Mouse (Mus musculus): ENCODE measurements around the gene Vars.
"Not testable (repeated sequence)": the region's sequence is repeated elsewhere in the genome, so short reads cannot be mapped to it uniquely, and the experiment has no call there.

The Vars gene

DNA sequence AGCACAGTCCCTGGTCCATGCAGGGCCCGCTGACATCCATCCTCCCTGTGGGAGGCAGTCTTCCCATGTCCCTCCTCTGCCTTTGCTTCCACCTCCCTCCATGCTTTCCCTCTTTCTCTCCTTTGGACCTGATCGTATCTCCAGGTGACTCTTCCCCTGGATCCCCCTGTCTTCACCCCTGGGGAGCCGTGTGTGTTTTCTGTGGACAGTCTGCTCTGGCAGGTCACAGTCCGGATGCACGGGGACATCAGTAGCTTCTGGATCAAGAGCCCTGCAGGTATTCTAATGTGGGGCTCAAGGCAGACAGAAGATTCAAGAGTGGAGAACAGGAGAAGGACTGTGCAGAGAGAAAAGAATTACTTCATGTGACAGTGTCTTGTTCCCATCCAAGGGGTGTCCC, 22.4 kb downstream of the Vars start:
- no peak for DNase-seq (ENCODE audit: low read depth, low spot score)

DNA sequence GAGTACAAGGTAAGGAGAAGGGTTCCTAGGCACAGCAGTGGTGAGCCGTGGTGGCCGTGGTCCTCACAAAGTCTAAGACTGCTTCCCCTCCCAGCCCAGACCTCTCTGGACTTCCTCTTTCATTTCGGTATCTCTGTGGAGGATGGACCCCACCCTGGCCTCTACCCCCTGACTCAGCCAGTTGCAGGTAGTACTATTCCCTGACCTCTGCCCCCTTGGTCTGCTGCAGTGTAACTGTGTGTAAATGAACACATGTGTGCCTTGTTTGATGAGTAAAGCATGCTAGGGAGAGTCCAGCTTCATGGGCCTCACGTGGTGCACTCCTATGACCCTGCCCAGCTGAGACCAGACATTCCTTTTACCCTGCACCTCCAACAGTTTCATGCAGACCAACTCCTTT, 23.0 kb downstream of the Vars start:
- no peak for DNase-seq (ENCODE audit: low read depth, low spot score)

DNA sequence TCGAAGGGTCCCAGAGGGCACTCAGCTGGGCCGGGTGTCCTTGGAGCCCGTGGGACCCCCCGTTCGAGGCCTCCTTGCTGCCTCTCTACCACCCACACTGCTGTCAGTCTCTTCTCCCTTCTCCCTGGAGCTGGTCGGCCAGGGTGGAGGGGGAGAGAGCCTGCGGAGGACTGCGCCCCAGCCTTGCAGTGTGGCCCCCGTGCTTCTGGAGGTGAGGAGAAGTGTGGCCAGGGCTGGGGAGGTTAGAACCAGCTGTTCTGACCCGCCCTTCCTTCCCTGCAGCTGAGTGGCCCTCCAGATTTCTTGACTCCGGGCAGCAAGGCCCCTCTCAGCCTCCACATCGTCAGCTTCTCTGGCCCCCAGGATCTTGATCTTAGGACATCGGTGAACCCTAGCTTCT, 23.5 kb downstream of the Vars start:
- DNase-seq (ENCODE audit: low read depth, low spot score) = no peak

DNA sequence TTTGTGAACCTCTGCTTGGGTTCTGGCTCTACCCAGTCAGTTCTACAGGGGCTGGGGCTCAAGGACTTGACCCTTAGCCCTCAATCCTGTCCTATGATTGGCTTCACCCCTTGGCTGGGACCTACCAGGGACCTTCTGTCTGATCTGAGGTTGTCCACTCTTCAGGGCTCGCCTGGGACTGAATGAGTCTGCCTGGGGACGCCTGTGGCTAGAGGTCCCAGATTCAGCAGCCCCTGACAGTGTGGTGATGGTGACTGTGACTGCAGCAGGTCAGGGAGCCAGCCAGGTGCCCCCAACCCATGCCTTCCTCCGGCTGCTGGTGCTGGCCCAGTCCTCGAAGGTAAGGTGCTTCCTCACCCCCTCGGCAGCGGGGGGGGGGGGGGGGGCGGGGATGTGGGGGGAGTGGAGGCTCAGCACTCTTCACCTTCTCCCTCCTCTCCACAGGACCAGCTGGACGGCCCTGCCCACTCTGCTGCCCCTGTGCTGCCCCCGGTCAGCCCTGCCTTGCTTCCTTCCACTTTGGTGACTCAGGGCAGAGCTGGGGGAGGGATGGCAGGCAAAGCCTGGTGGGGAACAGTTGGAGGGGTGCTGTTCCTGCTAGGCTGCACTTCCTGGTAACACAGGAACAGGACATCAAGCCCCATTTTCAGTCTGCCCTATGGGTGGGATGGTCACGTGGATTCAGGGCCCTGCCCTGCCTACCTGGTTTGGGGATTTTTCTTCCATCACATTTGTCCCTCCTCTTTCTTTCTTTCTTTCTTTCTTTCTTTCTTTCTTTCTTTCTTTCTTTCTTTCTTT, 24.1 kb downstream of the Vars start:
- DNase-seq (ENCODE audit: low read depth, low spot score) = no peak

- no peak for DNase-seq (ENCODE audit: low read depth, low spot score)
Observed at GRCm38 (mm10) chr17:35026206-35026605, 25.4 kb downstream of the Vars start.

DNA sequence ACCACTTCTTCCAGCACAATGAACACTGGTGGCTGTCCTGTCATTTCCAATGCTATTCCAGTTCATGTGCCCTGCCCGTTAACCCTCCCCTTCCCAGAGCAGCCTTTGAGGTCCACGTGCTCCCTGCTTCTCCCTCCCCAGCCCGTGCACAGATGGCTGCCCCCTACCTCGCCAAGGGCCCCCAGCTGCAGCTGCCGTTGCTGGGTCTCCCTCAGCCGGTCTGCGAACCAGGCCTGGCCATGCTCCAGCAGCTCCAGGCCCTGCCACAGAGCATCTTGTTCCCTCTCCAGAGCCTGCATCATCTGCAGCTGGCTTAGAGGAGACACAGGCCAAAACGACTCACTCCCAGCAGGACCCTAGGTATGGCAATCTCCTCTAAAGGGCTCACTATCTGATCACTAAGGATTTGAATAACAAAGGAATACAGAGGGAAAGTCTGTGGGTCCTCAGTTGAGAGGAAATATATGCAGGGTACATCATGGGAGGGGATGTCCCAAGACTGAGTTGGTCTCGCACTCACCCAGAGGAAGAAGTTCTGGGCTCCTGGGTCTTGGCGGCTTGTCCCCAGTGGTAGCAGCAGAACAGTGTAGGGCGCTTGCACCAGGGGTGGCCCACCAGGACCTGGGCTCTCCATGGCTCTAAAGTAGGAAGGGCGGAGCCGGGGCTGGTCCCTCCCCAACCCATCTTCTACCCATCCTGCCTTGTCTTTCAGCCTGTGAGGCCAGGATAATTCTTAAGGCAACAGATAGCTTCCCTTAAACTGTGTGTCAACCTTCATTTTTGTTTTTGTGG, 26.7 kb downstream of the Vars start, which contains the start of gene Sapcd1:
Gene Sapcd1, minus strand, starts transcription at position 740 of the 792 bp plus-strand sequence.
- peak; percentile 76 for DNase-seq (ENCODE audit: low read depth, low spot score)

- no peak for DNase-seq (ENCODE audit: low read depth, low spot score)
Observed at GRCm38 (mm10) chr17:35028315-35028714, 27.5 kb downstream of the Vars start.

- peak; percentile 46 for DNase-seq (ENCODE audit: low read depth, low spot score)
Observed at GRCm38 (mm10) chr17:35029691-35030532, 29.1 kb downstream of the Vars start.

- no peak for DNase-seq (ENCODE audit: low read depth, low spot score)
Observed at GRCm38 (mm10) chr17:35031272-35031671, 30.5 kb downstream of the Vars start.

DNA sequence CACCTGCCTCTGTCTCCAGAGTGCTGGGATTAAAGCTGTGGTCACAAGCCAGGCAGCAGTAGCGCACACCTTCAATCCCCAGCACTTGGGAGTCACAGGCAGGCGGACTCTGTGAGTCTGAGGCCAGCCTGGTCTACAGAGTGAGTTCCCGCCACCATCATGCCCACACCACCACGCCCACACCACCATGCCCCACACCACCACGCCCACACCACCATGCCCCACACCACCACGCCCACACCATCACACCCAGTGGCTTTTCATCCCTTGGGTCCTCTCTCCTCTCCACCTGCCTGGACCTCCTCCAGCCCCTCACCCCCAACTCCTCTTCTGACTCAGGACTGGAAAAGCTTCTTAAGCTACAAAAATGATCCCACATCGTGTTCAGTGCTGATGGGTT, 31.1 kb downstream of the Vars start:
- DNase-seq (ENCODE audit: low read depth, low spot score) = no peak

DNA sequence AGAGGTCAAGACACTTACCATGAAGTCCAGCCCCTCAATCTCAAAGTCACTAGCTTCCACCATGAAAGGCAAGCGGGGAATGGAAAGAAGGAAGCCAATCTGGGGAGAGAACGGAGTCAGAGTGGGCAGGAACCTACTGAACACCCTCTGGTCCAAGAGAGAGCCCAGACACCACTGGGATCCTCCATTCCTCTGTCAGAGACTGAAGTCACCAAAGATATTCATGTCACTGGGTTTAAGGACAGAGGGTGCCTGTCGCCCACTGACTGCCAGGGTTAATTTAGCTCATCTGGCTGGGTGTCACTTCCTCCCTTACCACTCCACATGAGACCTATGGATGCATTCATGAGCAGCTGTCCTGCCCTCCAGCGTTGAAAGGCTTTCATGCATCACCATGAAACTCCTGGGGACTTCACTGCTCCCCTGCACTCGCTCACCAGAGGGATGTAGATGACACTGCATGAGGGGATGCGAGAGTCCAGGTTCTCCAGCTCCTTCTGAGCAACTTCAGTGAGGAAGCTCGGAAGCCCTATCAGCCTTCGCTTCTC, 31.6 kb downstream of the Vars start:
- no peak for DNase-seq (ENCODE audit: low read depth, low spot score)

DNA sequence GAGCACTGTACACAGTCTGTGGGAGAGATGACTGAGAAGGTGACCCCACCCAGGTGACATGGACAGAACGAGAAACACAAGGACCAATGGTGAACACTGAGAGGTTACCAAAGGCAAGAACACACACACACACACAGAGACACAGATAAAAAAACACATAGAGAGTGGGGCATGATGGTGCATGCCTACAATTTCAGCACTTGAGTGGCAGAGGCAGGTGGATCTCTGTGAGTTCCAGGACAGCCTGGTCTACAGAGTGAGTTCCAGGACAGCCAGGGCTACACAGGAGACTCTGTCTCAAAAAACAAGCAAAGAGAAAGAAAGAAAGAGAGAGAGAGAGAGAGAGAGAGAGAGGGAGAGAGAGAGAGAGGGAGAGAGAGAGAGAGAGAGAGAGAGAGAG, 32.9 kb downstream of the Vars start:
- DNase-seq (ENCODE audit: low read depth, low spot score) = not testable (repeated sequence)

DNA sequence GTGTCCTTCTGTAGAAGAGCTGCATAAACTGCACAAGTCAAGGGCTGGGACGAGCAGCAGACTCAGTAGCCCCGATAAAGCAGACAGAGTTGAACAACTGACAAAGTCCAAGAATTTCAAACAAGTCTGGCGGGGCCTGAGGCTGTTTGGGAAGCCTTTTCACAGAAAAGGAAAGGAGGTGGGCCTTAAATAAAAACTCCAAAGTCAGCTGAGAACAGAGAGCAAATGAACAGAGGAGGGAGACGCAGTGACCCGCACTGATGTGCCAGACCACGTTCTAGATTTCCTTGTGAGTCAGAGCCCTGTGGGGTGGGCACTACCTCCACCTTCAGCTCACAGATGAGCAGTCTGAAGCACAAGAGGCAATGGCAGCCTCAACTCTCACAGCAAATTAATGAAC, 34.1 kb downstream of the Vars start:
- no peak for DNase-seq (ENCODE audit: low read depth, low spot score)

DNA sequence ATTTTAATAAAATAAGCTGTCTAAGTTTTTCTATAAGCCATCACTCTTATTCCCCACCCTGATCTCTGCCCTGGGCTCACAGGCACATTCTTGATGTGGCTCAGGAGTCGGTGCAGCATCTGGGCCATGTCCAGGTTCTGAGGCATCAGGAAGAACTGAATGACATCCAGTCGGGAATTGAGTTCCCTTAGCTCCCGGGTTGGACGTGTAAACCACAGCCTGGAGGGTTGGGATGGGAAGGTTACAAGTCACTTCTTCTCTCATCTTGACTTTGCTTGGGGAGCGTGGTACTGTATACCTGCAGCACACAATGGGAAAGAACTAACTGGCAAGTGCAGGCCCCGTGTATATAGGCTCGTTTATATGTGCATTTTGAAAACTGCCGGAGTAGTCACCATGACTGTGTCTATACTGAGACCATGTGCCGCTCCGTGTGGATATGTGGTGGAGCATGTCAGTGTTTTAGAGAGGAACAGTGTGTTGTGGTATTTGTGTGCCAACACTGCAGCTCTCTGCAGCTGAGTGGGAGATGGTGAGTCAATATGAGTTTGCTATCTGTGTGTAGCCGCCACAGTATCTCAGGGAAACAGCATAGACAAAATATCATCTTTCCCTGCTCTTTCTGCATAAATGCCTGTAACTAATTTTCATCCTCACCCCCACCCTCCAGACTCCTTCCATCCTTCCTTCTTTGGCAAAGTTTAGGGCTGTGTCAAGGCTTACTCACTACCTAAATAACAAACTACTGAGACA, 38.5 kb downstream of the Vars start:
- no peak for DNase-seq (ENCODE audit: low read depth, low spot score)

GRCm38 (mm10) chr17:35043794-35044193, 43.0 kb downstream of the Vars start:
- DNase-seq (ENCODE audit: low read depth, low spot score) = no peak

DNA sequence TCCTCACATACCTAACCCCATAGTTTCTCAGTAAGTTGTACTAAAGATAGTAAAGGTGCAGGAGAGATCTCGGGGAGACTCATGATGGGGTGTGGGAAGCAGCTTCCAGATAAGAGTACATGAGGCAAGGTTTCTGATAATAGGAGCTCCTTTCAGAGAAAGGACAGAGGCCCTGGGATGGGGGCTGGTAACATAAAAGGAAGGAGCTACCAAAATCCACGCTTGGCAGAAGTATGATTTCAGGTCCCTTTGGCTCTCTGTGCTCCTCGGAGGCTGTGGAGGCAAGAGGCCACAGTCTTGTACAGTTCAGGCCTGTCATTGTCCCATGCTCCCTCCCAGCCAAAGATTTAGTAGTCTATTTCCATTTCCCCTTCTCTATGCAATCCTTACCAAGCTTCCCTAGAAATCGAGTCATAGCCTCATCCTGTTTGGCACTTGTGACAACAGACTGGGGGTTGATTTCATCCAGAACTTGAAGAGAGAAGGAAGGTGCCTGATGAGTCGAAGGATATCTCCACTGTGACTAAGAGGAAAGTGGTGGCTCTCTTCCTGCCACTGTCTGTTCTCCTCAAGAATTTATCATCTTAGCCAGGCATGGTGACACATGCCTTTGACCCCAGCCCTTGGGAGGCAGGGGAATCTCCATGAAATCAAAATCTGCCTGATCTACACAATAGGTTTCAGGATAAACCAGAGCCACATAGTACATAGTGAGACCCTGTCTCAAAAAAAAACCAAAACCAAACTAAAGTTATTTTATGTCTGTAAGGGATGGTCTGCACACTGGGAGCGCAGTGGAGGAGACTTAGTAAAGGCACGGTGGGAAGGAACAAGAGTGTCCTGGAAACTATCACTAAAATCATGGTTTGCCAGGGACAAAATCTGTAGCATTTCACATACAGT, 44.4 kb downstream of the Vars start:
- no peak for DNase-seq (ENCODE audit: low read depth, low spot score)

- no peak for DNase-seq (ENCODE audit: low read depth, low spot score)
Observed at GRCm38 (mm10) chr17:35045807-35046680, 45.3 kb downstream of the Vars start.

GRCm38 (mm10) chr17:35046681-35047455, 46.1 kb downstream of the Vars start, which contains the start of gene Msh5:
TSS of gene Msh5 (minus strand) at chr17:35046745.
- DNase-seq (ENCODE audit: low read depth, low spot score) = peak; percentile 100

Measured in ES-CJ7 (cell line).